Mouse (Mus musculus) heart, embryonic 13.5 days (tissue): ENCODE results near the gene Supt3. TPM values are rescaled to one million over a fixed set of nuclear protein-coding genes. Genes with fewer than 3 reads are reported as not detected.

Experiments
- ATAC-seq: fragments of 200-750 bp; cut with Nextera tagmentation; 2 replicates; pipeline ENCODE4 v1.8.0; 2017; ENCODE audit warnings: moderate TSS enrichment; ENCODE audit not compliant: insufficient number of reproducible peaks, low FRiP score, low TSS enrichment; ENCODE audit errors: extremely low read depth
- H3K27ac ChIP-seq: fragments of 300-500 bp; sonication (generic); replicated peaks from 2 replicates; pipeline ENCODE4 v1.5.1; 2015; ENCODE audit warnings: moderate library complexity, mild to moderate bottlenecking, inconsistent platforms
- H3K27me3 ChIP-seq: fragments of 300-500 bp; sonication (generic); replicated peaks from 2 replicates; pipeline ENCODE4 v1.6.1; 2015; ENCODE audit warnings: mild to moderate bottlenecking, inconsistent platforms
- H3K36me3 ChIP-seq: fragments of 300-500 bp; sonication (generic); 2 replicates; pipeline ENCODE4 v1.6.1; 2015; ENCODE audit warnings: mild to moderate bottlenecking, inconsistent platforms
- H3K4me1 ChIP-seq: fragments of 300-500 bp; sonication (generic); 2 replicates; pipeline ENCODE4 v1.6.1; 2015; ENCODE audit warnings: inconsistent platforms
- H3K4me2 ChIP-seq: fragments of 300-500 bp; sonication (generic); 2 replicates; pipeline ENCODE4 v1.6.1; 2015; ENCODE audit warnings: inconsistent platforms, mild to moderate bottlenecking, moderate library complexity
- H3K4me3 ChIP-seq: fragments of 300-500 bp; sonication (generic); 2 replicates; pipeline ENCODE4 v1.5.1; 2015; ENCODE audit warnings: moderate library complexity, mild to moderate bottlenecking, inconsistent platforms
- H3K9ac ChIP-seq: fragments of 300-500 bp; sonication (generic); 2 replicates; pipeline ENCODE4 v1.6.1; 2015; ENCODE audit warnings: inconsistent platforms, mild to moderate bottlenecking, moderate library complexity
- H3K9me3 ChIP-seq: fragments of 300-500 bp; sonication (generic); 2 replicates; pipeline ENCODE4 v1.6.1; 2016; ENCODE audit warnings: inconsistent platforms
- WGBS: fragments of 180-500 bp; shearing (Covaris S2); methylation state at CpG from one replicate; pipeline ENCODE4 v1.1.7; 2015; ENCODE audit warnings: mixed read lengths; 5-methylcytosine and 5-hydroxymethylcytosine counted together
- polyA plus RNA-seq: library from polyadenylated mRNA; unstranded; fragments of >200 nt; fragmentation: Nextera tagmentation; extraction: Ambion mirVana; gene quantifications from 2 replicates; pipeline ENCODE4 v1.2.1, GENCODE M21; 2015

Gene Supt3
- polyA plus RNA-seq, 1 experiment from 2014 or later, result 20.5 TPM

GRCm38 (mm10) chr17:45032209-45032608 lies 255.3 kb downstream of the Supt3 start:
- Histone ChIP-seq H3K9ac (no peak overlapping the region), H3K9me3 (no peaks in the 10 kb centered on the region), H3K4me1 (peaks cover 17% of the 10 kb centered on the region), H3K36me3 (no peaks in the 10 kb centered on the region), H3K27ac (no peak overlapping the region), H3K4me2 (no peak overlapping the region), H3K27me3 (no peaks in the 10 kb centered on the region), H3K4me3 (no peak overlapping the region)
- 69% methylated on average over 6 of the region's 6 CpGs for WGBS
- ATAC-seq, result no peak

- no peak overlapping the region for H3K27ac ChIP-seq
- no peak for ATAC-seq
- H3K36me3 ChIP-seq, result peaks cover 5% of the 10 kb centered on the region
- H3K9me3 ChIP-seq, result no peaks in the 10 kb centered on the region
- H3K4me1 ChIP-seq, result peaks cover 14% of the 10 kb centered on the region
- 54% methylated on average over 7 of the region's 7 CpGs for WGBS
- H3K27me3 ChIP-seq, result no peaks in the 10 kb centered on the region
- H3K4me2 ChIP-seq, result no peak overlapping the region
- H3K4me3 ChIP-seq, result no peak overlapping the region
- H3K9ac ChIP-seq, result no peak overlapping the region
These were observed 256.7 kb downstream of the Supt3 start for GRCm38 (mm10) chr17:45033617-45034016.

GRCm38 (mm10) chr17:45041084-45041483 lies 264.1 kb downstream of the Supt3 start:
- Histone ChIP-seq H3K9ac (no peak overlapping the region), H3K27ac (no peak overlapping the region), H3K27me3 (no peaks in the 10 kb centered on the region), H3K4me2 (no peak overlapping the region), H3K9me3 (no peaks in the 10 kb centered on the region), H3K36me3 (peaks cover 5% of the 10 kb centered on the region), H3K4me3 (no peak overlapping the region), H3K4me1 (no peaks in the 10 kb centered on the region)
- ATAC-seq, result no peak
- WGBS, result 60% methylated on average over 2 of the region's 2 CpGs

- no peak overlapping the region for H3K4me3 ChIP-seq
- no peaks in the 10 kb centered on the region for H3K4me1 ChIP-seq
- no peak overlapping the region for H3K27ac ChIP-seq
- H3K9me3 ChIP-seq, result no peaks in the 10 kb centered on the region
- no peak overlapping the region for H3K4me2 ChIP-seq
- no peak for ATAC-seq
- no peaks in the 10 kb centered on the region for H3K27me3 ChIP-seq
- no peak overlapping the region for H3K9ac ChIP-seq
- no peaks in the 10 kb centered on the region; the same call in 1 of the 2 replicates for H3K36me3 ChIP-seq
These were observed 268.9 kb downstream of the Supt3 start for GRCm38 (mm10) chr17:45045804-45046203.

- Histone ChIP-seq H3K36me3 (no peaks in the 10 kb centered on the region; the same call in 1 of the 2 replicates), H3K9me3 (no peaks in the 10 kb centered on the region), H3K9ac (no peak overlapping the region), H3K27me3 (no peaks in the 10 kb centered on the region), H3K27ac (no peak overlapping the region), H3K4me2 (no peak overlapping the region), H3K4me3 (no peak overlapping the region), H3K4me1 (no peaks in the 10 kb centered on the region)
- no peak for ATAC-seq
- WGBS, result 85% methylated on average over 3 of the region's 3 CpGs
These were observed 269.6 kb downstream of the Supt3 start for GRCm38 (mm10) chr17:45046583-45046982.

- no peak overlapping the region for H3K4me3 ChIP-seq
- no peaks in the 10 kb centered on the region for H3K9me3 ChIP-seq
- H3K4me1 ChIP-seq, result no peaks in the 10 kb centered on the region
- H3K27ac ChIP-seq, result no peak overlapping the region
- H3K27me3 ChIP-seq, result no peaks in the 10 kb centered on the region
- H3K9ac ChIP-seq, result no peak overlapping the region
- 86% methylated on average over 6 of the region's 6 CpGs for WGBS
- no peak for ATAC-seq
- no peaks in the 10 kb centered on the region; the same call in 1 of the 2 replicates for H3K36me3 ChIP-seq
- H3K4me2 ChIP-seq, result no peak overlapping the region
These were observed 270.3 kb downstream of the Supt3 start for GRCm38 (mm10) chr17:45047236-45047635.

- 72% methylated on average over 3 of the region's 3 CpGs for WGBS
- Histone ChIP-seq H3K27ac (no peak overlapping the region), H3K4me1 (no peaks in the 10 kb centered on the region), H3K4me2 (no peak overlapping the region), H3K27me3 (no peaks in the 10 kb centered on the region), H3K9ac (no peak overlapping the region), H3K9me3 (no peaks in the 10 kb centered on the region), H3K36me3 (no peaks in the 10 kb centered on the region), H3K4me3 (no peak overlapping the region)
- no peak for ATAC-seq
These were observed 275.0 kb downstream of the Supt3 start for GRCm38 (mm10) chr17:45051971-45052370.

GRCm38 (mm10) chr17:45053371-45053770 lies 276.4 kb downstream of the Supt3 start:
- no peak for ATAC-seq
- Histone ChIP-seq H3K9me3 (no peaks in the 10 kb centered on the region), H3K36me3 (no peaks in the 10 kb centered on the region), H3K4me1 (no peaks in the 10 kb centered on the region), H3K27me3 (no peaks in the 10 kb centered on the region), H3K9ac (no peak overlapping the region), H3K27ac (no peak overlapping the region), H3K4me2 (no peak overlapping the region), H3K4me3 (no peak overlapping the region)
- 73% methylated on average over 3 of the region's 3 CpGs for WGBS

- Histone ChIP-seq H3K4me1 (no peaks in the 10 kb centered on the region), H3K4me3 (no peak overlapping the region), H3K9me3 (no peaks in the 10 kb centered on the region), H3K27ac (no peak overlapping the region), H3K36me3 (no peaks in the 10 kb centered on the region), H3K4me2 (no peak overlapping the region), H3K27me3 (no peaks in the 10 kb centered on the region), H3K9ac (no peak overlapping the region)
- ATAC-seq, result no peak
- 85% methylated on average over 4 of the region's 4 CpGs for WGBS
These were observed 277.6 kb downstream of the Supt3 start for GRCm38 (mm10) chr17:45054526-45054925.

GRCm38 (mm10) chr17:45056894-45057293 lies 279.9 kb downstream of the Supt3 start:
- Histone ChIP-seq H3K27me3 (no peaks in the 10 kb centered on the region), H3K4me1 (no peaks in the 10 kb centered on the region), H3K36me3 (no peaks in the 10 kb centered on the region), H3K4me2 (no peak overlapping the region), H3K9me3 (no peaks in the 10 kb centered on the region), H3K27ac (no peak overlapping the region), H3K9ac (no peak overlapping the region), H3K4me3 (no peak overlapping the region)
- ATAC-seq, result no peak
- 78% methylated on average over 2 of the region's 2 CpGs for WGBS

- no peak overlapping the region for H3K27ac ChIP-seq
- H3K4me1 ChIP-seq, result no peaks in the 10 kb centered on the region
- no peak overlapping the region for H3K4me2 ChIP-seq
- ATAC-seq, result no peak
- H3K9me3 ChIP-seq, result no peaks in the 10 kb centered on the region
- no peak overlapping the region for H3K9ac ChIP-seq
- H3K27me3 ChIP-seq, result no peaks in the 10 kb centered on the region
- no peak overlapping the region for H3K4me3 ChIP-seq
- H3K36me3 ChIP-seq, result no peaks in the 10 kb centered on the region
- WGBS, result 82% methylated on average over 6 of the region's 6 CpGs
These were observed 280.8 kb downstream of the Supt3 start for GRCm38 (mm10) chr17:45057780-45058179.

GRCm38 (mm10) chr17:45058566-45059363 lies 281.8 kb downstream of the Supt3 start:
- H3K4me2 ChIP-seq, result no peak overlapping the region
- H3K9ac ChIP-seq, result no peak overlapping the region
- no peaks in the 10 kb centered on the region for H3K4me1 ChIP-seq
- no peaks in the 10 kb centered on the region for H3K9me3 ChIP-seq
- H3K27ac ChIP-seq, result no peak overlapping the region
- 62% methylated on average over 6 of the region's 6 CpGs for WGBS
- no peak for ATAC-seq
- no peak overlapping the region for H3K4me3 ChIP-seq
- no peaks in the 10 kb centered on the region for H3K36me3 ChIP-seq
- H3K27me3 ChIP-seq, result no peaks in the 10 kb centered on the region
